In genomic region chr11:58169666-58170065, GRCm38 (mm10) we compare ENCODE assay signal across 18 mouse cellular contexts.
"Had no signal": no experiment of that assay in that cellular context is flagged by ENCODE, and none has a peak within 500 bp of the region (broad histone marks: within the 10 kb centered on the region; RNA-seq: fewer than 3 reads in every experiment).

No protein-coding gene starts in this region.

- H3K9me3 ChIP-seq: lung, embryonic 15.5 days; midbrain, embryonic 10.5 days; midbrain, embryonic 15.5 days; neural tube, embryonic 15.5 days; stomach, embryonic 15.5 days had no signal

- H3K4me2 ChIP-seq: lung, embryonic 15.5 days; midbrain, embryonic 15.5 days; stomach, embryonic 15.5 days had no signal

- H3K27ac ChIP-seq: kidney, postnatal 0 days; layer of hippocampus, adult 2 months; lung, embryonic 15.5 days; macrophage; midbrain, embryonic 10.5 days; midbrain, embryonic 15.5 days; neural tube, embryonic 12.5 days; neural tube, embryonic 15.5 days; stomach, embryonic 15.5 days had no signal

- H3K27me3 ChIP-seq: lung, embryonic 15.5 days; midbrain, embryonic 15.5 days; neural tube, embryonic 12.5 days; neural tube, embryonic 15.5 days; stomach, embryonic 15.5 days had no signal

- H3K9ac ChIP-seq: lung, embryonic 15.5 days; midbrain, embryonic 15.5 days; neural tube, embryonic 12.5 days; neural tube, embryonic 15.5 days; stomach, embryonic 15.5 days had no signal

- H3K4me3 ChIP-seq: layer of hippocampus, adult 2 months; lung, embryonic 15.5 days; midbrain, embryonic 10.5 days; midbrain, embryonic 15.5 days; neural tube, embryonic 12.5 days; neural tube, embryonic 15.5 days; stomach, embryonic 15.5 days had no signal

- ATAC-seq: intestine, postnatal 0 days; midbrain, embryonic 15.5 days had no signal

- DNase-seq: kidney, adult 2 months; kidney, postnatal 25 days; layer of hippocampus, adult 9-11 months; lung, adult 18-20 months; right cerebral cortex, adult 18-20 months; right cerebral cortex, postnatal 14 days; spleen, adult 18-20 months; thymus, postnatal 25 days had no signal
